Mouse (Mus musculus) stomach, embryonic 15.5 days (tissue): Measurements from ENCODE around the gene Zfp618. TPM values are rescaled to one million over a fixed set of nuclear protein-coding genes. Genes with fewer than 3 reads are reported as not detected.
A peak's percentile ranks its signal among the peaks of the same experiment; 100 is the strongest.

Experiments
- ATAC-seq: fragments of 200-750 bp; cut with Nextera tagmentation; 2 replicates; pipeline ENCODE4 v1.8.0; 2017; ENCODE audit warnings: low read depth, moderate number of reproducible peaks, moderate TSS enrichment; ENCODE audit not compliant: insufficient read depth, low FRiP score
- H3K27ac ChIP-seq: fragments of 300-500 bp; sonication (generic); 2 replicates; pipeline ENCODE4 v1.5.1; 2015; ENCODE audit warnings: mild to moderate bottlenecking, inconsistent platforms
- H3K27me3 ChIP-seq: fragments of 300-500 bp; sonication (generic); replicated peaks from 2 replicates; pipeline ENCODE4 v1.6.1; 2015; ENCODE audit warnings: inconsistent platforms
- H3K36me3 ChIP-seq: fragments of 300-500 bp; sonication (generic); 2 replicates; pipeline ENCODE4 v1.6.1; 2015; ENCODE audit warnings: inconsistent platforms
- H3K4me1 ChIP-seq: fragments of 300-500 bp; sonication (generic); 2 replicates; pipeline ENCODE4 v1.6.1; 2015; ENCODE audit warnings: inconsistent platforms
- H3K4me2 ChIP-seq: fragments of 300-500 bp; sonication (generic); 2 replicates; pipeline ENCODE4 v1.6.1; 2015; ENCODE audit warnings: mild to moderate bottlenecking, inconsistent platforms
- H3K4me3 ChIP-seq: fragments of 300-500 bp; sonication (generic); replicated peaks from 2 replicates; pipeline ENCODE4 v1.5.1; 2015; ENCODE audit warnings: inconsistent platforms
- H3K9ac ChIP-seq: fragments of 300-500 bp; sonication (generic); 2 replicates; pipeline ENCODE4 v1.6.1; 2015; ENCODE audit warnings: inconsistent platforms
- H3K9me3 ChIP-seq: fragments of 300-500 bp; sonication (generic); 2 replicates; pipeline ENCODE4 v1.6.1; 2016; ENCODE audit warnings: inconsistent platforms
- WGBS: fragments of 180-500 bp; shearing (Covaris S2); methylation state at CpG from one replicate; pipeline ENCODE4 v1.1.7; 2015; 5-methylcytosine and 5-hydroxymethylcytosine counted together
- polyA plus RNA-seq: library from polyadenylated mRNA; unstranded; fragments of >200 nt; fragmentation: Nextera tagmentation; extraction: Ambion mirVana; gene quantifications from 2 replicates; pipeline ENCODE4 v1.2.1, GENCODE M21; 2015

Gene Zfp618
- polyA plus RNA-seq, result 17.0 and 21.2 TPM in 2 replicates

DNA sequence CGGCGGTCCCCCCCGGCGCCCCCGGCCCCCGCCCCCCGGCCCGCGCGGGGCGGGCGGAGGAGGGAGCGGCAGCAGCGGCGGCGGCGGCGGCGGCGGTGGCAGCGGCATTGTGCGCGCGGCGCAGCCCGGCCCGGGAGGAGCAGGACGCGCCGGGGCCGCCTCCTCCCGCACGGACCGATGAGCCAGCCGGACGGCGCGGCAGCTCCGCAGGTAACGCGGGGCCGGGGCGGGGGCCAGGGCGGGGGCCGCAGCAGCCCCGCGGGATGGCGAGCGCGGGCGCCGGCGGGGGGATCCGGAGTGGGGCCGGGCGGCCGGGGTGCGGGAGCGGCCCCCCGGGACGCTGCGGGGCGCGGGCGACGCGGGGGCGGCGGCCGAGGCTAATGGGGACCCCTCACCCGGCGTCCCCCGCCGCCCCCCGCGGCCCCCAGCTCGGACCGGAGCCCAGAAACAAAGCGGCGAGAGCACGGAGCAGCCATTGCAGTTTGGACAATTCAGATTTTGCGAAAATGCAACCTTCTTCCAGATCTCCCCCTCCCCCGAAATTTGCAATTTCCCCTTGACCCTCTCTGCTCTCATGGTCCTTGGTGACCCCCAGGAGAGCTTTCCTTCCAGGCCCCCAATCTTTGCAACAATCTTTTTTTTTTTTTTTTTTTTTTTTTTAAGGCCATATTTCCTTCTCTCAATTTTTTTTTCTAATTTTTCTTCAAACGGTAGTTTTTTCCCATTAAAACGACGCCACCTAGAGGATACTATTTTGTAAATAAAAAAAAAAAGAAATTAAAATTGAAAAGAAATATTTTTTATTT is at the start of gene Zfp618:
Gene Zfp618, plus strand, starts transcription at position 77 of the 806 bp plus-strand sequence.
- H3K27me3 ChIP-seq, result no peaks in the 10 kb centered on the region
- H3K27ac ChIP-seq, result peak within 1 kb of the TSS; percentile 89
- peaks cover 5% of the 10 kb centered on the region; the same call in 1 of the 2 replicates for H3K4me1 ChIP-seq
- under 1% methylated on average over 28 of the region's 86 CpGs for WGBS
- H3K4me2 ChIP-seq, result peak within 1 kb of the TSS; percentile 70
- H3K4me3 ChIP-seq, result peak within 1 kb of the TSS; percentile 77
- no peaks in the 10 kb centered on the region for H3K9me3 ChIP-seq
- peak within 1 kb of the TSS; percentile 96 for H3K9ac ChIP-seq
- peak; percentile 65 for ATAC-seq
- no peaks in the 10 kb centered on the region for H3K36me3 ChIP-seq

DNA sequence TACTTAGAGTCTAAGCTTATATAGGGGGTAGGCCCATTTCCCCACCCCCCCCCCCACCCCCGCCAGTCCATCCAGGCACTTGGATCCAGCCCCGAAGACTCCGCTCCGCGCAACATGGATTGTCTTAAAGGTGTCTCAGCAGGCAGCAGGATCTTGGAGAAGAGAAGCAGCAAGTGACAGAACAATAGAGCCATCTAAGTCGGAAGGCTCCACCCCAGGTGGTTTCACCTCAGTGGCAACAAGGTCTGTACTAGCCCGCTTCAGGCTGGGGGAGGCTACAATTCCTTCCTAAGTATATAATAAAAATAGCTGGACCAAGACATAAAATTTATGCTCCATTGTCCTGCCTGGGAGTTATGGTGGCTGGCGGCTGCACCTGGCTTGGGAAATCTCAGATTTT is 48.3 kb upstream of the Zfp618 start:
- no peak for ATAC-seq
- no peak overlapping the region for H3K27ac ChIP-seq
- no peaks in the 10 kb centered on the region for H3K4me1 ChIP-seq
- no peaks in the 10 kb centered on the region for H3K27me3 ChIP-seq
- H3K9me3 ChIP-seq, result no peaks in the 10 kb centered on the region
- H3K9ac ChIP-seq, result no peak overlapping the region
- no peak overlapping the region for H3K4me2 ChIP-seq
- no peaks in the 10 kb centered on the region for H3K36me3 ChIP-seq
- 89% methylated on average over 8 of the region's 8 CpGs for WGBS
- no peak overlapping the region for H3K4me3 ChIP-seq

DNA sequence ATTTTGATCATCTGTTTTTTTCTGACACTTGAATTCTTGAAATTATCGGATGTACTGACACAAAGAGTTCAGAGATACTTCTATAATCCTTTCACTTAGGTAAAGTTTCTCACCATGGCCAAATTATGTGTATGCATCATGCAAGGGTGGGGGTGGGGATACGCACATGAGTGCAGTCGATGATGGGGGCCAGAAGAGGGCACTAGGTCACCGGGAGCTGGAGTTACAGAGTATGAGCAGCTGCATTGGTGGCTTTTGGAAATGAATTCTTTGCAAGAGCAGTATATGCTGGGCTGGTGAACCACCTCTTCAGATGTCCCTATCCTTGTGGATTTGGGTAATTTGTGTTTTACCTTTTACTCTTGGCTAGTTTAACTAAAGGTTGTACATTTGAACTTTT is 31.6 kb upstream of the Zfp618 start:
- 86% methylated on average over 4 of the region's 4 CpGs for WGBS
- Histone ChIP-seq H3K9ac (no peak overlapping the region), H3K27me3 (no peaks in the 10 kb centered on the region), H3K4me2 (no peak overlapping the region), H3K9me3 (no peaks in the 10 kb centered on the region), H3K36me3 (no peaks in the 10 kb centered on the region), H3K4me1 (no peaks in the 10 kb centered on the region), H3K27ac (no peak overlapping the region), H3K4me3 (no peak overlapping the region)
- no peak for ATAC-seq

DNA sequence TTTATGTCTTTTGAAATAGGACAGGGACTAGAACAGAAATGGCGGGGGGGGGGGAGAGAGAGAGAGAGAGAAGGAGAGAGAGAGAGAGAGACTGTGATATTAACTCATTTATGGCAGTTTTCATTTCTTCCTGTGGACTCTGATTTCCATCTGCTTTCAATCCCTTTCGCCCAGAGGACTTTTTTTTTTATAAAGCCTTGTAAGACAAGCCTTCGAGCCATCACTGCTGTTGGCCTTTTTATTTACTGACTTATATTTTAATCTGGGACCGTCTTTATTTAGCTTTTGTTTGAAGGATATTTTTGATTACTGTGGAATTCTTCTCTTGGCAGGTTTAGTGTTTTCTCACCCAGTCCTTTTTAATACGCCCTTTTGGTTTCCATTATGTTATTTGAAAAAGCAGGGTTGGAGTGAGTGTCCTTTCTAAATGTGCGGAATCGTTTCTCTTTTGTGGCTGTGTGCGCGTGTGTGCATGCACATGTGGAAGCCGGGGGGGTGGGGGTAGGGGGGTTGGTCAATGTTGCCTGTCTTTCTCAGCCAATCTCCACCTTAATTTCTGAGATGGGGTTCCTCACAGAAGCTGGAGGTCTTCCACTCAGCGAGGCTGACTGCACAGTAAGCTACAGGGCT is 29.7 kb upstream of the Zfp618 start:
- Histone ChIP-seq H3K27me3 (no peaks in the 10 kb centered on the region), H3K27ac (no peak overlapping the region), H3K4me1 (no peaks in the 10 kb centered on the region), H3K9me3 (no peaks in the 10 kb centered on the region), H3K4me3 (no peak overlapping the region), H3K4me2 (no peak overlapping the region), H3K9ac (no peak overlapping the region), H3K36me3 (no peaks in the 10 kb centered on the region)
- ATAC-seq, result no peak
- WGBS, result 63% methylated on average over 11 of the region's 11 CpGs

DNA sequence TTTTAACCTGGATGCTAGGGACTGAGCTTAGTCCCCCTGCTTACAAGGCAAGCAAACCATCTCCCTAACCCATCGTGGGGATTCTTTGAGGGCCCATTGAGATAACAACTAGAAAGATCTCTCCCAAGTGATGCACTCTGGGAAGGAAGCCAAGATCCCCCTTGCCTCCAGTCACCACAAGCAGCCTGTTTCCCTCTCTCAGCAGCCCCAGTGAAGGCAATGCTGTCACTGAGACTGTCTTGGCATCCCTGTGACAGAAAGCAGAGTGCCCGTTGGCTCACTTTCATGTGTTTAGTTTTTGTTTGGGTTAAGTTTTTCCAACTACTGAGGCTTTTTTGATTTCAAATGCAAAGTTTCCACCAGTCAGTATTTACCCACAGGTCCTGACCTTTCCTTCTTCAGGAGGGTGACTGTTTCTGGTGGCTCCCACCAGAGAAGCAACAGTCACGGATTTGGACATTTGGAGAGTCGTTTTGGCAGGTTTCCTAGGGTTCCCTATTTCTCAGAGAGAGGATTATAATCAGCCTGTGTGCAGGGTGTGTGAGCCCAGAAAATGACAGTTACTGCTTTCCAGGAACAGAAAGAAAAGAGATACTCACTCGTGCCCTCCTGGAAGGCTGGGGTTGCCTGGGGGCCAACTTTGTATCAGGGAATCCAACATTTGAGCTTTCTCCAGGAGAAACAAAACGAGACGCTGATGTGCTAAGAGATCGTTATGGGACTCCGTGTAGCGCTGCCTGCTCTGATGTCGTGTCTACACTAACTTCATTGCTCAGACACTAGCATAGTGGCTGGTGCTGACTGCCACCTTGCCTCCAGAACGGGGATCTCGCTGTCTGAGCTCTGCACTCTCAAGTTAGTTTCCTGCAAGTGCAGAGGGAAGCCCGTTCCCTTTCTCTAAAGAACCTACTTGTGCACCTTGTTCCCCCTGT is 23.1 kb upstream of the Zfp618 start:
- Histone ChIP-seq H3K27ac (peak overlapping the region; percentile 28; the same call in 1 of the 2 replicates), H3K27me3 (no peaks in the 10 kb centered on the region), H3K4me2 (no peak overlapping the region), H3K4me1 (0 out of 2 replicates have a peak, but pooled peaks cover 2% of the 10 kb centered on the region), H3K36me3 (no peaks in the 10 kb centered on the region), H3K4me3 (no peak overlapping the region), H3K9me3 (no peaks in the 10 kb centered on the region), H3K9ac (no peak overlapping the region)
- ATAC-seq, result no peak; the same call in 1 of the 2 replicates
- 46% methylated on average over 14 of the region's 14 CpGs for WGBS

DNA sequence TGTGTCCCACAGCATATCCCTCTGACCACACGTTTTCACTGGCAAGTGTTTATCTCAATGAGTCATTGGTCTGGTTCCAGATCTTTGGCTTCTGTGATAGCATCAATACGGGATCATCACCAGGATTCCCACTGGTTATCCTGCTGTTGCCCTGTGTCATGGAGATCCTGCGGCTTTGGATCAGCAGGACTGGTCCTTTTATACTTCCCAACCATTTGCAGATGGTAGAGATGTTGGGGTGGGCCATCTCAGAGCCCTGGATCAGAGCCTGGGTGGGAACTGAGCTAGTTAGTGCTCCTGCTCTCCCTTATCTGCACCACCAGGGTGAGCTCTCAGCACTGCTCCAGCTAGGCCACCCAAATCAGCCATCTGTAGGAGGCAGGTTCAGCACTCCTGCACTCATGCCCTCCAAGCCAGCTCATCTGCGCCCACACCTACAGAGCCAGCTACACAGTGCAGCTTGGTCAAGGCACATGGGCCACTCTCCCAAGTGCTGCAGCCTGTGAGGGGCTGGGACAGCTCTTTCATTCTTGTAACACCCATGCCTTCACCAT is 21.0 kb upstream of the Zfp618 start:
- Histone ChIP-seq H3K4me1 (0 out of 2 replicates have a peak, but pooled peaks cover 2% of the 10 kb centered on the region), H3K36me3 (no peaks in the 10 kb centered on the region), H3K27ac (no peak overlapping the region), H3K4me2 (no peak overlapping the region), H3K4me3 (no peak overlapping the region), H3K9ac (no peak overlapping the region), H3K27me3 (no peaks in the 10 kb centered on the region), H3K9me3 (no peaks in the 10 kb centered on the region)
- 63% methylated on average over 4 of the region's 4 CpGs for WGBS
- ATAC-seq, result no peak

DNA sequence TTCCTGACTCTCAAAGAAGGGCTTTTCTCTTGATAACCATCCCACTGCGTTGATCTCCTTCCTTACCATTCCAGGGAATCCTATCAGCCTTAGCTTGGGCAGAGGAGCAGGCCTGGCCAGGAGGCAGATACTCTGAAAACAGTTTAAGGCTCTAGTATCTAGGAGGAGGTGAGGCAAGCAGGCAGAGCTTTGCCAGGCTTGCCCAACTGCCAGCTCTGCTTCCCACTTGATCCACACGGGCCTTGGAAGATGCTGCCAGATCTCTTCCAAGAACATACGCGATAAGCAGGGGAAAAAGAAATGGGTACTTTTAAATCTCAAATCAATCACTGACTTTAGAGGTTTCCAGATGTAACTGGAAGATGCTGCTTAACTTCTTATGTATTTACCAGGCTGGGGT is 1.6 kb upstream of the Zfp618 start:
- Histone ChIP-seq H3K4me1 (no peaks in the 10 kb centered on the region), H3K4me2 (no peak overlapping the region), H3K27ac (peak overlapping the region; percentile 4; the same call in 1 of the 2 replicates), H3K27me3 (no peaks in the 10 kb centered on the region), H3K9ac (no peak overlapping the region), H3K36me3 (no peaks in the 10 kb centered on the region), H3K9me3 (no peaks in the 10 kb centered on the region), H3K4me3 (no peak overlapping the region)
- no peak for ATAC-seq
- WGBS, result 64% methylated on average over 4 of the region's 4 CpGs

DNA sequence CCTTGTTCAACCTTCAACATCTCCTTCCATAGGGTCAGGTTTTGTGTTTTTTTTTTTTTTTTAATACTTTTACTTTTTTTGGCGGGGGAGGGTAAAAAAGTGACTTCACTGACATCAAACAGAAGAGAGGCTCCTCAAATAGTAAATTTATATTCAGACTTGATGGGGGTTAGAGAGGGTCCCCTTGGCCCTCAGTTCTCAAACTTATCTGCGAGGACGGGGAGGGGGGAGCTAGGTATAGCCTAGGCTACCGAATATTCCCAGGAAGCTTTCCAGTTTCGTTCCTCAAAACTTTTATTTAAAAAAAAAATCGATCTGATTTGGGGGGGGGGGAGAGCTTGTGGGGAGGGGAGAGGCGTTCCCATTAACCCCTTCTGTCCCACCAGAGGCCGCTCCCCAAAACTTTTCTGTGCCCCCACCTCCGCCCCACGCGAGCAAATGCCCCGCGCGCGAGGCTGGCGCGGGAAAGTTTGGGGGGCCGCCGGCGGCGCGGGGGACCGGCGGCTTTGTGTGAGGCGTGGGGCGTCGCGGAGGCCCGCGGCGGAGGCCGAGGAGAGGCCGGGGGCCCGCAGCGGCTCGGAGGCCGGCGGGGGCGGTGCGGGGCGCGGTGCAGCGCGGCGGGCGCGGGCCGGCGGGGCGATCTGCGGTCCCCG is 403 bp upstream of the Zfp618 start:
- Histone ChIP-seq H3K27ac (peak overlapping the region; percentile 81), H3K4me1 (0 out of 2 replicates have a peak, but pooled peaks cover under 1% of the 10 kb centered on the region), H3K36me3 (no peaks in the 10 kb centered on the region), H3K4me3 (peak overlapping the region; percentile 77), H3K9me3 (no peaks in the 10 kb centered on the region), H3K9ac (peak overlapping the region; percentile 96), H3K27me3 (no peaks in the 10 kb centered on the region), H3K4me2 (peak overlapping the region; percentile 70)
- ATAC-seq, result no peak; the same call in 1 of the 2 replicates
- WGBS, result 3% methylated on average over 25 of the region's 52 CpGs

DNA sequence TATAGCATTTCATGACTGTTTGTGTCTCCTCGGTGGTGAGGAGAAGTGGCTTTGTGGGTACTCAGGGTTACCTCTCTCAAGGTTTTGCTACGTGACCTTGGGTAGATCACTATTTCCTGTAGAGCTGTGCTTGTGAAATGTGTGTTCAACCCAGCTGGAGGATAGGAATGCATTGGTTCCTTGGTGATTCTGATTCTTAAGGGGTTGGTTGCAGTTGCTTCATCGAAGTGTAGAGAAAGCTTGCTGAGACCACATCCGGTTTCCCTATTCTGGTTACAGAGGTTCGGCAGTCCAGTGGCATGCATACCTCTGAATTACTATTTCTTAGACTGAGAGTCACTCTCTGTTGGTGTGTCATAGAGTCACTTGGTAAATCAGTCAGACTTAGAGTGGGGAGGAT is 4.2 kb downstream of the Zfp618 start:
- 82% methylated on average over 5 of the region's 5 CpGs for WGBS
- no peak overlapping the region for H3K9ac ChIP-seq
- no peak for ATAC-seq

DNA sequence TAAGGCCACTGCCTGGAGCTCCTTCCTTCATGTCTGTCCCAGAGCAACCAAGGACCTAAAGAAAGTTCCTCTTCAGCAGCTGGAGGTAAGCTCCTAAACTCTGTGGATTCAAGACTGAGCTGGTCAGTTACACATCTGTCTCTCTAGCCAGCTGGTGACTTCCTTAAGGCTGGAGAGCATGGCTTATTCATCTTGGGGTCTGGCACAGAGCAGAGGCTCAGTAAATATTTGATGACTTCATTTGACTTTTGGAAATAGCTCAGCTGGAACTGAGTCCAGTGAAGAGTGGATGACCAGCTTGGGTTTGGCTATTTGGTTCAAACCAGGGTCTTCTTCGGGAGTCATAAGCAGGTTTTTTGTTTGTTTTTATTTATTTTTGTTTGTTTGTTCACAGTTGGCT is 6.6 kb downstream of the Zfp618 start:
- Histone ChIP-seq H3K9me3 (no peaks in the 10 kb centered on the region), H3K27me3 (no peaks in the 10 kb centered on the region), H3K4me3 (no peak overlapping the region), H3K27ac (no peak overlapping the region), H3K4me2 (no peak overlapping the region), H3K9ac (no peak overlapping the region), H3K4me1 (peaks cover 18% of the 10 kb centered on the region), H3K36me3 (no peaks in the 10 kb centered on the region)
- ATAC-seq, result no peak; the same call in 1 of the 2 replicates
- 68% methylated on average over 1 of the region's 1 CpGs for WGBS

More for the DNA sequence above, 4.2 kb downstream of the Zfp618 start:
- Histone ChIP-seq H3K27ac (no peak overlapping the region), H3K36me3 (no peaks in the 10 kb centered on the region), H3K4me1 (peaks cover 15% of the 10 kb centered on the region), H3K27me3 (no peaks in the 10 kb centered on the region), H3K4me3 (no peak overlapping the region), H3K9me3 (no peaks in the 10 kb centered on the region), H3K4me2 (no peak overlapping the region)

DNA sequence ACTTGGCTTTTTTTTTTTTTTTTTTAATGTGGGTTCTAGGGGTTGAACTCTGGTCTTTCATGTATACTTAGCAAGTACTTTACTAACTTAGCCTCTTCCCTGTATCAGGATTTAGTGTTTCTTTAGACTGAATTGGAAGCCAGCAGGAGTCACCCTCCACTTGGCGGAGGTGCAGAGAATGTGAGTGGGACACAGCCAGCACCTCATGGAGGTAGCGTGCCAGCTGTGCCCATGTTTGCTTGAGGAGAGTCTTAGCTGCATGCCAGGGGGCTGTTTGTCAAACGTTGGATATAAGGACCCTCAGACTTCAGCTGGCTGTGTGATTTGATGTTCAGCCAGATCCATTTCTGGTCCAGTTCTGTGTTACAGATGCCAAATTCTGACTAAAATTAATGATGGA is 7.7 kb downstream of the Zfp618 start:
- Histone ChIP-seq H3K9ac (no peak overlapping the region), H3K4me2 (no peak overlapping the region), H3K27ac (no peak overlapping the region), H3K4me3 (no peak overlapping the region), H3K4me1 (peaks cover 24% of the 10 kb centered on the region), H3K36me3 (no peaks in the 10 kb centered on the region), H3K9me3 (no peaks in the 10 kb centered on the region), H3K27me3 (no peaks in the 10 kb centered on the region)
- no peak for ATAC-seq
- WGBS, result 70% methylated on average over 3 of the region's 3 CpGs
